Mouse (Mus musculus) olfactory bulb, adult 2 months (tissue): Measurements from ENCODE around the gene Il18bp. TPM values are rescaled to one million over a fixed set of nuclear protein-coding genes. Genes with fewer than 3 reads are reported as not detected.
A peak's percentile ranks its signal among the peaks of the same experiment; 100 is the strongest.
"Not testable (repeated sequence)": the region's sequence is repeated elsewhere in the genome, so short reads cannot be mapped to it uniquely, and the experiment has no call there.

Experiments
- H3K27ac ChIP-seq: fragments of 200-500 bp; 2 replicates; pipeline ENCODE4 v1.5.1; 2012; ENCODE audit warnings: low read depth, low read length; ENCODE audit not compliant: insufficient read depth
- H3K4me1 ChIP-seq: fragments of 200-500 bp; 2 replicates; pipeline ENCODE4 v1.6.1; 2012; ENCODE audit warnings: low read length; ENCODE audit not compliant: control insufficient read depth, insufficient read depth
- H3K4me3 ChIP-seq: fragments of 200-500 bp; 2 replicates; pipeline ENCODE4 v1.5.1; 2012; ENCODE audit warnings: mild to moderate bottlenecking, low read depth, low read length, moderate library complexity; ENCODE audit not compliant: insufficient read depth
- CTCF ChIP-seq: fragments of 200-500 bp; IDR thresholded peaks from 2 replicates; pipeline ENCODE4 v1.5.1; 2012; ENCODE audit warnings: low read depth, mild to moderate bottlenecking, low read length, moderate library complexity; ENCODE audit not compliant: insufficient read depth
- POLR2A ChIP-seq: fragments of 200-500 bp; IDR thresholded peaks from 2 replicates; pipeline ENCODE4 v1.6.1; 2012; ENCODE audit warnings: mild to moderate bottlenecking, low read depth, low read length, moderate library complexity; ENCODE audit not compliant: insufficient read depth
- WGBS: fragments of 180-500 bp; shearing (Covaris S2); methylation state at CpG from one replicate; pipeline ENCODE4 v1.1.7; 2018; 5-methylcytosine and 5-hydroxymethylcytosine counted together
- polyA plus RNA-seq: library from polyadenylated mRNA; stranded (reverse); fragments of >200 nt; gene quantifications from 2 replicates; pipeline ENCODE4 v1.2.4, GENCODE M21; 2012; ENCODE audit warnings: low replicate concordance; ENCODE audit not compliant: missing spikeins, insufficient read depth, insufficient read length

Il18bp gene
- polyA plus RNA-seq = not detected in 2 replicates

DNA sequence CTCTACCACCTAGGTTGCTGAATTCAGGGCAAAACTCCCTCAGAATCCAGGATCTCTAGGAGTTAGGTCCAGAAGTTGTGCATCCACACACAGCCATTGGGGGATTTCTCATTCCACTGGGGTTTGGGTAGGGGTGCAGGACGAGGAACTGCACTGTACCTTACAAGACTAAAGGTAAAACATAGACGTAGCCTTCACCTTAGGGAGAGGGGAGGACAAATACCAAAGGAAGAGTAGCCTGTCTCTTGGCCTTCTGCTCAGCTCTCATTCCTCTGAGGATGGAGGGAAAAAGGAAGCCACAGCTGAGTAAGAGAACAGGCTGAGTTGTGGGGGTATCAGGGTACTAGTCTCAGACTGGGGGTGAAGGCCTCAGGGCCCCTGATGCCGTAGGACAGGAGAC lies at the start of gene Il18bp:
TSS of gene Il18bp (minus strand) at position 101 of the 400 bp plus-strand sequence.
- no peak for TF ChIP-seq POLR2A
- TF ChIP-seq CTCF = no peak
- Histone ChIP-seq H3K4me1 (no peaks in the 10 kb centered on the region), H3K4me3 (no peak within 1 kb of the TSS), H3K27ac (no peak within 1 kb of the TSS)
- WGBS = 82% methylated on average over 3 of the region's 3 CpGs

- WGBS = 63% methylated on average over 6 of the region's 6 CpGs
- TF ChIP-seq CTCF (no peak), POLR2A (no peak)
- H3K4me1 ChIP-seq = peaks cover 7% of the 10 kb centered on the region; the same call in 1 of the 2 replicates
These were observed 47.9 kb upstream of the Il18bp start for GRCm38 (mm10) chr7:102066363-102066762.

DNA sequence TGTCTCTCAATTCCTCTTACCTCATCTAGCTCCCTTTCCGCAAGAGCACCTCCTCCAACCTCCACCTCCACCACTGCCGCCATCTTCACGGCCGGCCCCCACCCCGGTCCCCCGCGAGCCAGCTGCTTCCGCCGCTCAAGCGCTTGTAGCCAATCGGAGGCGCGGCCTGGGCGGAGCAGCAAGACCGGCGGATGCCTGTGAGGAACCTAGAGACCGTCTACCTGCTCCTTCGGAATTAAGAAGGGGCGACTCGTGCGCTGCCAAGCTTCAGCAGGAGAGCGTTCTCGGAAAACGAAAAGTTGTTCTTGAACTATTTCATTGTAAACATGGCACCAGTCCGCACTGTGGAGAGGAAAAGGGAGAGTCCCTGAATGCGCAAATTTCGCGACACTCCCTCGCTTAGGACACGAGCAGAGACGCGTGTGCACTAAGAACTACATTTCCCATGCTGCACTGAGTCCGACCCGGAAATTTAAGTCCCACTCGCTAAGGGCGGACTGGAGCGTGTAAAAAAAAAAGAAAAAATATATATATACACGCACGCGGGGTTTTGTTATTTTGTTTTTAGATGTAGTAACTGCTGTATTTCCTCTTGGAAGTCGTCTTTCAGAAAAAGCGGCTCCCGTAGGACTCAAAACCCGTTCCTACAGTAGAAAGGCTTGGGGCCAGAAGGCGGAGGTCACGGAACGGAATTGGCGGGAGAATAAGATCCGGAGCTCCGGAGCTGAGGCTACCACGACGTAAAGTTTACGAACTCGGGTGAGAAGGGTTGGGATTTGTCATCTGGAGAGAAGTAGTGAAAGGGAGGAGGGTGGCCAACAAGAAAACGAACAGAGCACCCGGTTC lies 46.8 kb upstream of the Il18bp start, which contains the start of the genes Rnf121, Xndc1 and Xntrpc:
TSS of gene Rnf121 (minus strand) at position 424 of the 846 bp plus-strand sequence.
TSS of gene Xndc1 (plus strand) at position 466 of the 846 bp plus-strand sequence.
TSS of gene Xntrpc (plus strand) at position 668 of the 846 bp plus-strand sequence.
- peaks cover 7% of the 10 kb centered on the region; the same call in 1 of the 2 replicates for H3K4me1 ChIP-seq

More at GRCm38 (mm10) chr7:102066363-102066762, 47.9 kb upstream of the Il18bp start:
- Histone ChIP-seq H3K4me3 (no peak overlapping the region), H3K27ac (no peak overlapping the region)

DNA sequence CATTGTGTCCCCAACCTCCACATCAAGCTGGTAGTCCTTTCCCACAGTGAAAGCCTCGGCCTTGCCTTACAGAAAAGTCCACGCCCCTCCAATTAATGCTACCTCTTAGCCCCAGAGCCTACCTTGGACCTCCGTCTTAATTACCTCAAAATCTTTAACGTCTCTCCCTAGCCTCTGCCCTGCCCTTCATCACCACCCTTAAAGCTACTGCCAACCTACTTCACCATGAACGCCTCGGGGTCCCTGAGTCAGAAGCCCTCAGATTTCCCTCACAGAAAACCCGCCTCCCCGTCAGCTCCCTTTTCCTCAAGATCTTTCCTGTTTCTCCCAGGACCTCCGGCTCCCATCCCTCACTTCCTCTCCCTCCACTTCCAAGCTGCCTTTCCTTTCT lies 46.2 kb upstream of the Il18bp start:
- TF ChIP-seq CTCF = no peak
- TF ChIP-seq POLR2A = no peak

More for the DNA sequence above, 46.8 kb upstream of the Il18bp start, which contains the start of the genes Rnf121, Xndc1 and Xntrpc:
- Histone ChIP-seq H3K4me3 (peak within 1 kb of the TSS; percentile 95), H3K27ac (peak within 1 kb of the TSS; percentile 87)
- under 1% methylated on average over 56 of the region's 56 CpGs for WGBS
- TF ChIP-seq POLR2A (peak; percentile 80; the same call in 1 of the 2 replicates), CTCF (no peak)

GRCm38 (mm10) chr7:102063891-102064290 lies 45.4 kb upstream of the Il18bp start:
- 89% methylated on average over 9 of the region's 9 CpGs for WGBS
- TF ChIP-seq POLR2A (no peak), CTCF (no peak)
- Histone ChIP-seq H3K27ac (no peak overlapping the region), H3K4me1 (peaks cover 7% of the 10 kb centered on the region; the same call in 1 of the 2 replicates), H3K4me3 (no peak overlapping the region)

More for the DNA sequence above, 46.2 kb upstream of the Il18bp start:
- Histone ChIP-seq H3K4me3 (peak overlapping the region; percentile 95), H3K4me1 (peaks cover 7% of the 10 kb centered on the region; the same call in 1 of the 2 replicates), H3K27ac (peak overlapping the region; percentile 73)
- whole genome bisulfite sequencing = 1% methylated on average over 9 of the region's 9 CpGs

DNA sequence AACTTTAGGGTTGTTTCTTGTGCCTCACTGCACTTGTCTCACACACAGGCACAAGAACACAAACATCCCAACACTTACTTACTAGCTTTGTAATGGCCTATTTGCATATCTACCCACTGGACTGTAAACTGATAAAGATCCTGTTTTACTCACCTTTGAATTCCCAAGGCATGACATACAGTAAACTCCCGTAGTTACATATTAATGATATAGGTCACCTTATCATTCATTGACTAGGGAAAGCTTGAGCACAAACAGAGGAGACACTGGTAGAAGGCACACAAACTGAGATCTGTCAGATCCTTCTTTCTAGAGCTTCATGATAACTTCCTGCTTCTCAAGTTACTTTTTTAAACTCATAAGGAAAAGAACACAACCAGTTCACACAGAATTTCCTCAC lies 43.7 kb upstream of the Il18bp start:
- WGBS = 65% methylated on average over 1 of the region's 1 CpGs
- no peak overlapping the region for H3K27ac ChIP-seq
- no peak overlapping the region for H3K4me3 ChIP-seq
- peaks cover 7% of the 10 kb centered on the region; the same call in 1 of the 2 replicates for H3K4me1 ChIP-seq
- no peak for TF ChIP-seq CTCF
- TF ChIP-seq POLR2A = no peak

DNA sequence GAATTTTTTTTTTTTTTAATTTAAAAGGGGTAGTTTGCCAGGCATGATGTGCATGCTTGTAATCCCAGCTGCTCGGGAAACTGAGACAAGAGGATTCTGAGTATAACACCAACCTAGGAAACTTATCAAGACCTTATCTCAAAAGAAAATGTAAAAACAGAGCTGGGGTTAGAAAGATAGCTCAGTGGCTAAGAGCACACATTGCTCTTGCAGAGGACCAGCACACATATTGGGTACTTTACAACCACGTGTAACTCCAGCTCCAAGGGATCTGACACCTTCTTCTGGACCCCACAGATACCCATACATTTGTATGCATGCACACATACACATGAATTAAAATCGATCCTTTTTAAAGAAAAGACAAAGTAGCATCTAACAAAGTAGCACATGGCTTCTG lies 42.9 kb upstream of the Il18bp start:
- WGBS = 84% methylated on average over 3 of the region's 3 CpGs
- peaks cover 4% of the 10 kb centered on the region; the same call in 1 of the 2 replicates for H3K4me1 ChIP-seq
- no peak overlapping the region for H3K4me3 ChIP-seq
- no peak overlapping the region for H3K27ac ChIP-seq
- no peak for TF ChIP-seq CTCF
- TF ChIP-seq POLR2A = no peak

DNA sequence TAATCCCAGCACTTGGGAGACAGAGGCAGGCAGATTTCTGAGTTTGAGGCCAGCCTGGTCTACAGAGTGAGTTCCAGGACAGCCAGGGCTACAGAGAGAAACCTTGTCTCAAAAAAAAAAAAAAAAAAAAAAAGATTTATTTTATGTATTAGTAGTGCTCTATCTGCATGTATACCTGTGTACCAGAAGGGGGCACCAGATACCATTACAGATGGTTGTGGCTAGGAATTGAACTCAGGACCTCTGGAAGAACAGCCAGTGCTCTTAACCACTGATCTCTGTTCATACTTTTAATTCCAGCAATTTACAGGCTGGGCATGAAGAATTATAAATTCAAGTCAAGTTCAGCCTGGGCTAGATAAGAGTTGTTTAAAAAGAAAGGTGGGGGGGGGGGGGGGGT lies 30.0 kb upstream of the Il18bp start:
- not testable (repeated sequence) for H3K4me3 ChIP-seq, H3K27ac ChIP-seq, H3K4me1 ChIP-seq

- peaks cover 3% of the 10 kb centered on the region; the same call in 1 of the 2 replicates for H3K4me1 ChIP-seq
- no peak overlapping the region for H3K27ac ChIP-seq
- TF ChIP-seq CTCF (no peak), POLR2A (no peak)
- H3K4me3 ChIP-seq = no peak overlapping the region
- WGBS = 59% methylated on average over 2 of the region's 2 CpGs
These were observed 23.8 kb upstream of the Il18bp start for GRCm38 (mm10) chr7:102042314-102042713.
